Mouse (Mus musculus) liver (tissue): Measurements from ENCODE around the gene Mcam.
"Not testable (repeated sequence)": the region's sequence is repeated elsewhere in the genome, so short reads cannot be mapped to it uniquely, and the experiment has no call there.

Experiments used
- DNase-seq: peaks from one replicate; pipeline ENCODE4 v3.0.0-alpha.2; 2020; ENCODE audit warnings: mixed read lengths

Mcam gene

GRCm38 (mm10) chr9:44109360-44110095 is 24.7 kb upstream of the Mcam start:
- peak; percentile 83 for DNase-seq

GRCm38 (mm10) chr9:44111909-44112308 is 22.4 kb upstream of the Mcam start:
- DNase-seq = not testable (repeated sequence)

- DNase-seq = peak; percentile 95
Observed at GRCm38 (mm10) chr9:44113105-44113789, 21.0 kb upstream of the Mcam start, which contains the start of the genes Gm49380 and Rnf26. Gene Gm49380 (minus strand): TSS chr9:44113500. Gene Rnf26 (minus strand): TSS chr9:44113517.

- no peak for DNase-seq
Observed at GRCm38 (mm10) chr9:44114453-44114852, 19.8 kb upstream of the Mcam start.

GRCm38 (mm10) chr9:44115599-44115998 is 18.7 kb upstream of the Mcam start:
- no peak for DNase-seq

- DNase-seq = no peak
Observed at GRCm38 (mm10) chr9:44116182-44116581, 18.1 kb upstream of the Mcam start.

- peak; percentile 72 for DNase-seq
Observed at GRCm38 (mm10) chr9:44119011-44119410, 15.3 kb upstream of the Mcam start.

GRCm38 (mm10) chr9:44119948-44120465 is 14.3 kb upstream of the Mcam start:
- no peak for DNase-seq

GRCm38 (mm10) chr9:44124317-44124716 is 10.0 kb upstream of the Mcam start:
- DNase-seq = no peak

GRCm38 (mm10) chr9:44125026-44125425 is 9.2 kb upstream of the Mcam start:
- no peak for DNase-seq

- peak; percentile 85 for DNase-seq
Observed at GRCm38 (mm10) chr9:44125546-44126428, 8.5 kb upstream of the Mcam start.

GRCm38 (mm10) chr9:44126746-44127145 is 7.5 kb upstream of the Mcam start:
- DNase-seq = no peak

- DNase-seq = no peak
Observed at GRCm38 (mm10) chr9:44127351-44127801, 6.9 kb upstream of the Mcam start.

GRCm38 (mm10) chr9:44129633-44130032 is 4.6 kb upstream of the Mcam start:
- DNase-seq = no peak

- DNase-seq = peak; percentile 55
Observed at GRCm38 (mm10) chr9:44130034-44130433, 4.2 kb upstream of the Mcam start.

- peak; percentile 34 for DNase-seq
Observed at GRCm38 (mm10) chr9:44130581-44131275, 3.5 kb upstream of the Mcam start.

GRCm38 (mm10) chr9:44131276-44131590 is 3.0 kb upstream of the Mcam start:
- DNase-seq = no peak

- no peak for DNase-seq
Observed at GRCm38 (mm10) chr9:44132200-44132599, 2.1 kb upstream of the Mcam start.

- no peak for DNase-seq
Observed at GRCm38 (mm10) chr9:44133287-44133686, 982 bp upstream of the Mcam start.

- DNase-seq = peak; percentile 39
Observed at GRCm38 (mm10) chr9:44134851-44135730, 822 bp downstream of the Mcam start.

- DNase-seq = no peak
Observed at GRCm38 (mm10) chr9:44135731-44136411, 1.6 kb downstream of the Mcam start.
